In the genomic region with DNA sequence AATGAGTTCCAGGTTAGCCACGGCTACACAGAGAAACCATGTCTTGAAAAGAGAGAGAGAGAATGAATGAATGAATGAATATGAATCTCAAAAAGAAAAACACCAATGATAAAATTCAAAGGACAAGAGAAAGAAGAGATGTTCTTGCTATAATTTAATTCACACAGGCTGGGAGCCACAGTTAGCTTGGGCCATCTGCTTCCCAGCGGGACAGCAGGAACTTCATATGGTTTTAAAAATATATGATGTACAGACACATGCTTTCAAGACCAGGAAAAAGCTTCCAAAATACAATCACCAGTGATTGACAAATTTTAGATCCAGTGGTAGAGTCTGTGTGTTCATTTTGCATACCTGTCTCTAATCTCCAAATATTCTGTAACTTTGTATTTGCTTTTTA, we compare ENCODE assay signal across 21 mouse cellular contexts. TPM values are rescaled to one million over a fixed set of nuclear protein-coding genes. Genes with fewer than 3 reads are reported as not detected.
"Had no signal": no experiment of that assay in that cellular context is flagged by ENCODE, and none has a peak within 500 bp of the region (broad histone marks: within the 10 kb centered on the region; RNA-seq: fewer than 3 reads in every experiment).

No protein-coding gene starts in this region.

- H3K27ac ChIP-seq: limb, embryonic 12.5 days; limb, embryonic 15.5 days; liver, embryonic 14.5 days; macrophage; midbrain, embryonic 12.5 days; midbrain, embryonic 15.5 days; neural tube, embryonic 12.5 days; neural tube, embryonic 15.5 days; stomach, embryonic 15.5 days had no signal

- ATAC-seq: intestine, embryonic 16.5 days; liver, postnatal 0 days; lung, postnatal 0 days; midbrain, embryonic 15.5 days had no signal

- H3K4me3 ChIP-seq: limb, embryonic 12.5 days; limb, embryonic 15.5 days; midbrain, embryonic 12.5 days; midbrain, embryonic 15.5 days; neural tube, embryonic 12.5 days; neural tube, embryonic 15.5 days; stomach, embryonic 15.5 days had no signal

- DNase-seq: kidney, adult 18-20 months; kidney, adult 9 months; kidney, postnatal 25 days; left cerebral cortex, postnatal 4 days; liver, postnatal 0 days; lung, embryonic 14.5 days; spleen, adult 18-20 months; thymus, adult 18-20 months; thymus, postnatal 36 days had no signal

RNA-seq across cellular contexts. Expression of a gene that starts 9.0 kb away (rescaled TPM):
- total RNA-seq: megakaryocyte, adult 5-6 weeks had no signal
